Mouse (Mus musculus): ENCODE measurements around the gene Stc2. TPM values are rescaled to one million over a fixed set of nuclear protein-coding genes. Genes with fewer than 3 reads are reported as not detected.

Gene Stc2
- polyA plus RNA-seq, 1 experiment from 2014 or later: 0.69 TPM

Other genes with a start within 250 kb of the Stc2 start
- not detected in 2 replicates for gene Gm17332, start 187.6 kb downstream of the Stc2 start, polyA plus RNA-seq (2015; fragmentation: Nextera tagmentation; extraction: Ambion mirVana)